Mouse (Mus musculus) MEL (cell line): ENCODE data around the gene Armc6. TPM values are rescaled to one million over a fixed set of nuclear protein-coding genes. Genes with fewer than 3 reads are reported as not detected.

Experiments
- DNase-seq: peaks from one replicate; pipeline ENCODE4 v3.0.0; 2011; ENCODE audit warnings: low read depth, low spot score
- H3K27ac ChIP-seq: 2 replicates; pipeline ENCODE4 v1.5.1; 2012; ENCODE audit warnings: low read depth, mild to moderate bottlenecking, control low read depth, low read length, moderate library complexity; ENCODE audit not compliant: control insufficient read depth
- H3K27me3 ChIP-seq, 2 experiments: fragments of 150-350 bp in 1 of 2; sonication (generic) in 1 of 2; 2 replicates each; pipeline ENCODE4 v1.6.1; 2012; ENCODE audit warnings: low read length in 2 of 2, mild to moderate bottlenecking in 2 of 2, improper control_type of control experiment in 1 of 2, moderate library complexity in 1 of 2; ENCODE audit not compliant: insufficient read depth in 2 of 2, control insufficient read depth in 1 of 2
- H3K36me3 ChIP-seq, 2 experiments: 2 replicates each; pipeline ENCODE4 v1.6.1; 2012 to 2014; ENCODE audit warnings: low read length in 2 of 2, improper control_type of control experiment in 1 of 2, inconsistent platforms in 1 of 2, mild to moderate bottlenecking in 1 of 2; ENCODE audit not compliant: insufficient read depth in 2 of 2, control insufficient read depth in 1 of 2
- H3K4me1 ChIP-seq, 2 experiments: fragments of 150-350 bp in 1 of 2; sonication (generic) in 1 of 2; 2 replicates each; pipeline ENCODE4 v1.6.1; 2012; ENCODE audit warnings: low read length in 2 of 2, improper control_type of control experiment in 1 of 2, mild to moderate bottlenecking in 1 of 2; ENCODE audit not compliant: insufficient read depth in 2 of 2, control insufficient read depth in 1 of 2
- H3K4me3 ChIP-seq, 2 experiments: fragments of 150-350 bp in 1 of 2; sonication (generic) in 1 of 2; 2 replicates each; pipeline ENCODE4 v1.5.1; 2012; ENCODE audit warnings: low read depth in 2 of 2, low read length in 2 of 2, mild to moderate bottlenecking in 2 of 2, moderate library complexity in 2 of 2, control low read depth in 1 of 2, improper control_type of control experiment in 1 of 2; ENCODE audit not compliant: control insufficient read depth in 1 of 2, insufficient read depth in 1 of 2
- H3K79me2 ChIP-seq: 2 replicates; pipeline ENCODE4 v1.6.1; 2012; ENCODE audit warnings: mild to moderate bottlenecking, low read length, moderate library complexity; ENCODE audit not compliant: control insufficient read depth, poor library complexity, insufficient read depth
- H3K9ac ChIP-seq: 2 replicates; pipeline ENCODE4 v1.6.1; 2012; ENCODE audit warnings: low read depth, mild to moderate bottlenecking, control low read depth, low read length, moderate library complexity; ENCODE audit not compliant: control insufficient read depth, poor library complexity, severe bottlenecking
- H3K9me3 ChIP-seq: fragments of 150-350 bp; sonication (generic); replicated peaks from 2 replicates; pipeline ENCODE4 v1.6.1; 2012; ENCODE audit warnings: mild to moderate bottlenecking, low read length, improper control_type of control experiment, moderate library complexity; ENCODE audit not compliant: insufficient read depth
- CHD1 ChIP-seq: IDR thresholded peaks from 2 replicates; pipeline ENCODE4 v1.6.1; 2012; ENCODE audit warnings: low read depth, mild to moderate bottlenecking, inconsistent platforms, low read length, improper control_type of control experiment
- CHD2 ChIP-seq: IDR thresholded peaks from 2 replicates; pipeline ENCODE4 v1.6.1; 2011; ENCODE audit warnings: low read length, improper control_type of control experiment
- CTCF ChIP-seq, 3 experiments: IDR thresholded peaks in 2 of 3; conservative IDR thresholded peaks in 1 of 3; 2 replicates each; pipeline ENCODE4 v1.5.1; 2011 to 2012; ENCODE audit warnings: low read length in 3 of 3, low read depth in 2 of 3, mild to moderate bottlenecking in 2 of 3, improper control_type of control experiment in 1 of 3, inconsistent platforms in 1 of 3, mixed read lengths in 1 of 3, moderate library complexity in 1 of 3; ENCODE audit not compliant: control insufficient read depth in 1 of 3, insufficient read depth in 1 of 3, poor library complexity in 1 of 3, severe bottlenecking in 1 of 3
- E2F4 ChIP-seq: IDR thresholded peaks from 2 replicates; pipeline ENCODE4 v1.6.1; 2011; ENCODE audit warnings: low read depth, low read length, improper control_type of control experiment, borderline replicate concordance
- EP300 ChIP-seq, 2 experiments: IDR thresholded peaks; 2 replicates each; pipeline ENCODE4 v1.6.1; 2011; ENCODE audit warnings: improper control_type of control experiment in 2 of 2, low read length in 2 of 2, low read depth in 1 of 2, mild to moderate bottlenecking in 1 of 2
- ETS1 ChIP-seq: IDR thresholded peaks from 2 replicates; pipeline ENCODE4 v1.6.1; 2012; ENCODE audit warnings: low read depth, mild to moderate bottlenecking, inconsistent platforms, low read length, improper control_type of control experiment, moderate library complexity
- HCFC1 ChIP-seq: IDR thresholded peaks from 2 replicates; pipeline ENCODE4 v1.6.1; 2012; ENCODE audit warnings: low read depth, mild to moderate bottlenecking, inconsistent platforms, low read length, improper control_type of control experiment, moderate library complexity
- JUND ChIP-seq: IDR thresholded peaks from 2 replicates; pipeline ENCODE4 v1.6.1; 2011; ENCODE audit warnings: low read depth, mild to moderate bottlenecking, improper control_type of control experiment, low read length
- KAT2A ChIP-seq: conservative IDR thresholded peaks from 2 replicates; pipeline ENCODE4 v1.6.1; 2012; ENCODE audit warnings: low read depth, low read length, improper control_type of control experiment, inconsistent platforms
- MAZ ChIP-seq: IDR thresholded peaks from 2 replicates; pipeline ENCODE4 v1.6.1; 2012; ENCODE audit warnings: low read depth, mild to moderate bottlenecking, inconsistent platforms, low read length, improper control_type of control experiment
- MEF2A ChIP-seq: IDR thresholded peaks from 2 replicates; pipeline ENCODE4 v1.6.1; 2014; ENCODE audit warnings: low read depth, mild to moderate bottlenecking, inconsistent platforms, low read length, improper control_type of control experiment; ENCODE audit not compliant: poor library complexity, insufficient replicate concordance, severe bottlenecking; ENCODE audit errors: extremely low read depth
- NRF1 ChIP-seq: IDR thresholded peaks from 2 replicates; pipeline ENCODE4 v1.6.1; 2014; ENCODE audit warnings: low read depth, mild to moderate bottlenecking, inconsistent platforms, low read length, improper control_type of control experiment, moderate library complexity; ENCODE audit not compliant: poor library complexity, insufficient read depth, severe bottlenecking
- POLR2AphosphoS2 ChIP-seq: IDR thresholded peaks from 2 replicates; pipeline ENCODE4 v1.6.1; 2011; ENCODE audit warnings: low read length, improper control_type of control experiment
- POLR2AphosphoS5 ChIP-seq: IDR thresholded peaks from 2 replicates; pipeline ENCODE4 v1.6.1; 2012; ENCODE audit warnings: low read depth, borderline replicate concordance, mild to moderate bottlenecking, inconsistent platforms, low read length, moderate library complexity, mixed read lengths
- RAD21 ChIP-seq: IDR thresholded peaks from 2 replicates; pipeline ENCODE4 v1.6.1; 2011; ENCODE audit warnings: mild to moderate bottlenecking, low read depth, low read length, improper control_type of control experiment
- RCOR1 ChIP-seq: IDR thresholded peaks from 2 replicates; pipeline ENCODE4 v1.6.1; 2012; ENCODE audit warnings: low read depth, mild to moderate bottlenecking, inconsistent platforms, low read length, improper control_type of control experiment
- SMC3 ChIP-seq: IDR thresholded peaks from 2 replicates; pipeline ENCODE4 v1.6.1; 2011; ENCODE audit warnings: low read depth, low read length, improper control_type of control experiment
- TCF12 ChIP-seq: IDR thresholded peaks from 2 replicates; pipeline ENCODE4 v1.6.1; 2014; ENCODE audit warnings: low read depth, mild to moderate bottlenecking, inconsistent platforms, low read length, improper control_type of control experiment, moderate library complexity
- USF1 ChIP-seq: IDR thresholded peaks from 2 replicates; pipeline ENCODE4 v1.6.1; 2014; ENCODE audit warnings: low read depth, mild to moderate bottlenecking, inconsistent platforms, low read length, improper control_type of control experiment, moderate library complexity
- USF2 ChIP-seq, 2 experiments: IDR thresholded peaks; 2 replicates each; pipeline ENCODE4 v1.6.1; 2011 to 2012; ENCODE audit warnings: improper control_type of control experiment in 2 of 2, low read length in 2 of 2, borderline replicate concordance in 1 of 2, inconsistent platforms in 1 of 2, low read depth in 1 of 2, mild to moderate bottlenecking in 1 of 2; ENCODE audit not compliant: insufficient read depth in 1 of 2
- ZC3H11A ChIP-seq: IDR thresholded peaks from 2 replicates; pipeline ENCODE4 v1.6.1; 2012; ENCODE audit warnings: low read depth, mild to moderate bottlenecking, inconsistent platforms, low read length, improper control_type of control experiment
- ZNF384 ChIP-seq: IDR thresholded peaks from 2 replicates; pipeline ENCODE4 v1.6.1; 2012; ENCODE audit warnings: low read depth, mild to moderate bottlenecking, inconsistent platforms, low read length, improper control_type of control experiment
- polyA plus RNA-seq, 2 experiments: library from polyadenylated mRNA; stranded (reverse) in 1 of 2; unstranded in 1 of 2; fragments of >175 nt in 1 of 2; fragments of >200 nt in 1 of 2; gene quantifications; 2 replicates each; pipeline versions ENCODE4 v1.2.1 to v1.2.4; 2012; ENCODE audit warnings: low replicate concordance in 2 of 2, low read depth in 1 of 2; ENCODE audit not compliant: insufficient read length in 2 of 2, insufficient read depth in 1 of 2, missing spikeins in 1 of 2
- total RNA-seq: library from RNA; depleted of rRNA; stranded (reverse); fragments of 300-350 nt; gene quantifications from 2 replicates; pipeline ENCODE4 v1.2.3, GENCODE M21; 2012

The Armc6 gene
- total and polyA plus RNA-seq, 3 experiments, result 39.5 to 63.9 TPM; not detected in 1

- H3K9me3 ChIP-seq, result no peaks in the 10 kb centered on the region
- no peak overlapping the region; the same call in 1 of the 2 replicates for H3K9ac ChIP-seq
- peak; percentile 52 for DNase-seq
- H3K4me1 ChIP-seq, result peaks cover 6 to 10% of the 10 kb centered on the region in 2 experiments
- no peaks in the 10 kb centered on the region for H3K79me2 ChIP-seq
- peaks cover 0 to 9% of the 10 kb centered on the region in 2 experiments; a peak in 2 of 4 replicates for H3K36me3 ChIP-seq
- TF ChIP-seq EP300 (IDR thresholded peaks at IDR 0.05; ENCODE audit: low read depth in 1 of 2, low read length in 2 of 2) (peak in 1 of 2 experiments; percentile 13; a peak in 1 of 4 replicates), CHD2 (no peak)
- H3K27me3 ChIP-seq, result no peaks in the 10 kb centered on the region
- H3K27ac ChIP-seq, result no peak overlapping the region
- H3K4me3 ChIP-seq, result no peak overlapping the region
Measured at GRCm38 (mm10) chr8:70181212-70181902, 52.9 kb downstream of the Armc6 start.

GRCm38 (mm10) chr8:70179082-70179481, 55.2 kb downstream of the Armc6 start:
- no peaks in the 10 kb centered on the region for H3K27me3 ChIP-seq
- H3K36me3 ChIP-seq, result peaks cover 0 to 9% of the 10 kb centered on the region in 2 experiments; a peak in 2 of 4 replicates
- H3K9me3 ChIP-seq, result no peaks in the 10 kb centered on the region
- peak; percentile 59 for DNase-seq
- no peak overlapping the region for H3K4me3 ChIP-seq
- no peak for TF ChIP-seq TCF12
- TF ChIP-seq NRF1, result no peak
- no peak for TF ChIP-seq POLR2AphosphoS2
- no peak for TF ChIP-seq USF2 (IDR thresholded peaks at IDR 0.05; ENCODE audit: borderline replicate concordance in 1 of 2, insufficient read depth in 1 of 2, low read depth in 1 of 2, low read length in 2 of 2)
- no peak for TF ChIP-seq MAZ
- no peak for TF ChIP-seq EP300 (IDR thresholded peaks at IDR 0.05; ENCODE audit: low read depth in 1 of 2, low read length in 2 of 2)
- TF ChIP-seq RAD21, result peak; percentile 52
- TF ChIP-seq ZC3H11A, result peak; percentile 23; the same call in 1 of the 2 replicates
- no peak for TF ChIP-seq E2F4
- TF ChIP-seq CTCF (IDR thresholded peaks at IDR 0.05 in 2 of 3, conservative IDR thresholded peaks at IDR 0.05 in 1 of 3; ENCODE audit: control insufficient read depth in 1 of 3, insufficient read depth in 1 of 3, low read depth in 2 of 3, low read length in 3 of 3, poor library complexity in 1 of 3, severe bottlenecking in 1 of 3), result peak; percentile 37 to 58 (median 44); a peak in 5 of 6 replicates
- TF ChIP-seq KAT2A, result no peak
- TF ChIP-seq ETS1, result no peak
- TF ChIP-seq MEF2A, result no peak
- no peak for TF ChIP-seq JUND
- no peak for TF ChIP-seq HCFC1
- TF ChIP-seq CHD1, result no peak
- no peak for TF ChIP-seq ZNF384
- TF ChIP-seq USF1, result no peak
- TF ChIP-seq RCOR1, result no peak
- TF ChIP-seq POLR2AphosphoS5, result no peak
- peak; percentile 52 for TF ChIP-seq SMC3
- no peaks in the 10 kb centered on the region; the same call in 1 of the 2 replicates for H3K79me2 ChIP-seq
- peaks cover 6 to 12% of the 10 kb centered on the region in 2 experiments for H3K4me1 ChIP-seq
- no peak overlapping the region for H3K27ac ChIP-seq
- no peak overlapping the region for H3K9ac ChIP-seq
